Mouse (Mus musculus): ENCODE measurements around the gene Ubxn1. TPM values are rescaled to one million over a fixed set of nuclear protein-coding genes. Genes with fewer than 3 reads are reported as not detected.
A peak's percentile ranks its signal among the peaks of the same experiment; 100 is the strongest.
"Not testable (repeated sequence)": the region's sequence is repeated elsewhere in the genome, so short reads cannot be mapped to it uniquely, and the experiment has no call there.

Gene Ubxn1
- total RNA-seq, 2 experiments from 2014 or later, result 66.8 to 168 TPM

DNA sequence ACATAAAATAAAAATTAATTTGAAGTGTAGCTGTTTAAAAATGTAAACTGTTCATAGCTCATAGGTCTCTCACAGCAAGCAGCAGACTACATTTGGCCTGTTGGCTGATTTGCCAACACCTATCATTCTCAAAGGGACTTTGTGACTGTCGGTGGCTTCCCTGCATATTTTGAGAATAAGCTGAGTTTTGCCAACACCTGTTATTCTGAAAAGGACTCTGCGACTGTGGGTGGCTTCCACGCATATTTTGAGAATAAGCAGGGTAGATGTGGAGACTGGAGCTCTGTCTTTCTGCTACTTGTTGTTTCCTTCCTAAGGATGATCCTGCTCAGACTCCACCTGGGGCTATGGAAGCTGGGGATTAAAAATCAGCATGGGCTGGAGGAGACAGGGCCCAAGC, 18.2 kb upstream of the Ubxn1 start:
- ATAC-seq (ENCODE audit: poor library complexity, severe bottlenecking), result no peak

- ATAC-seq (ENCODE audit: poor library complexity, severe bottlenecking), result peak; percentile 52; the same call in 1 of the 2 replicates
These were observed 13.6 kb upstream of the Ubxn1 start for GRCm38 (mm10) chr19:8857689-8858088.

GRCm38 (mm10) chr19:8859018-8859417, 12.3 kb upstream of the Ubxn1 start:
- ATAC-seq (ENCODE audit: poor library complexity, severe bottlenecking), result no peak

GRCm38 (mm10) chr19:8864265-8864664, 7.0 kb upstream of the Ubxn1 start:
- ATAC-seq (ENCODE audit: poor library complexity, severe bottlenecking), result no peak

DNA sequence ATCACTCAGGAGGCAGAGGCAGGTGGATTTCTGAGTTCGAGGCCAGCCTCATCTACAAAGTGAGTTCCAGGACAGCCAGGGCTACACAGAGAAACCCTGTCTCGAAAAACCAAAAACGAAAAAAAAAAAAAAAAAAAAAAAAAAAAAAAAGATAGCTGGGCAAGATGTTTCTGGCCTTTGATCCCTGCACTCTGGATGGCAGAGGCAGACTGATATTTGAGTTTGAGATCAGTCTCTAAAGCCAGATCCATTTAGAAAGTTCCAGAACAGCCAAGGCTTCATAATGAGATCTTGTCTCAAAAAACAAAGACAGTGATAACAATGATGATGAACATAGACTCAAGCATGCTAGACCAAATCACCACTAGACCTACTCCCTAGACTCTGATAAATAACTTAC, 915 bp upstream of the Ubxn1 start:
- not testable (repeated sequence) for ATAC-seq (ENCODE audit: poor library complexity, severe bottlenecking)

DNA sequence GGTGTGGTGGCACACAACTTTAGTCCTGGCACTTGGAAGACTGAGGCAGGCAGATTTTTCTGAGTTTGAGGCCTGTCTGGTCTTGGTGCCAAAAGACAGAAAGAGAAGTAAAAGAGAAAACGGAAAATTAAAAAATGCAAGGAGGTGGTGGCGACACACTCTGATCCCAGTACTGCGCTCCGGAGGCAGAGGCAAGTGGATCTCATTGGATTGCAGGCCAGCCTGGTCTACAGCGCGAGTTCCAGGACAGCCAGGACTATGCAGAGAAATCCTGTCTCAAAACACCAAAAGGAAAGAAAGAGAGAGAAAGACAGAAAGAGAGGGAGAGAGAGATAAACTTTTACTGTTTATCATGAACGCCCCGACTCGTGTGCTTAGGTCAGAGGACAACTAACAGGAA, 458 bp upstream of the Ubxn1 start:
- no peak; the same call in 1 of the 2 replicates for ATAC-seq (ENCODE audit: poor library complexity, severe bottlenecking)

DNA sequence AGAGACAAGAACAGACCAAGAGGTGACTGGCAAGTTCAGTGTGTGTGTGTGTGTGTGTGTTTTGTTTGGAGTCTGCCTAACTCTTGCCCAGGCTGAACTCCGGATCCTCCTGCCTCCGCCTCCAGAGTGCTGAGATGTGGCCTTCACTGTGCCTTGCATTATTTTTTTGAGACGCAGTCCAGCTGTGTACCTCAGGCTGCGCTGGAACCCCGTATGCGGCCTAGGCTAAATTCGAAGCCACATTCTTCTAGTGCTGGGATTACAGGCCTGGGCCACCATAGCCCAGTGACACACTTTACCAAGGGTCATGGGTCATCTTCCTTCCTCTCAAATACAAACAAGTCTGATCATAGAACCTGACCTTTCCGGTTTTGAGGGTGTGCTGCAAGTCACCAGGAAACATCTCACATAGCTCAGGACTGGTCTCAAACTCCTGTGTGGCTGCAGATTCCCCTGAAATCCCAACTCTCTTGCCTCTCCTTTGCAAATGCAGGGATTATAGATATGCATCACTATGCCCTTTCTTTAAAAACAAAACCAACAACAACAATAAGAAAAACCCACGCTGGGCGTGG, 1.1 kb downstream of the Ubxn1 start:
- no peak for ATAC-seq (ENCODE audit: poor library complexity, severe bottlenecking)

DNA sequence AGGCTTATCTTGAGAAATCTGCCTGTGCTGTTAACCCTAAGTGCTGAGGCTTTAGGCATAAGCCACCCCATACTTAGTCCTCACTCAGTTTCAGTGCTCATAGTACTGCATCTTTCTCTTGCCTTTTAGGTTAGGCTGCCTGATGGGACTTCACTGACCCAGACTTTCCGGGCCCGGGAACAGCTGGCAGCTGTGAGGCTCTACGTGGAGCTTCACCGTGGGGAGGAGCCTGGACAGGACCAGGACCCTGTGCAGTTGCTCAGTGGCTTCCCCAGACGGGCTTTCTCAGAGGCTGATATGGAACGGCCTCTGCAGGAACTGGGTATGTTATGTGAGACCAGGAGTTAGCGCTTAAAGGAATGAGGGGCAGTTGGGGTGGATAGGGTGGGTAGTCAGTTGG, 3.7 kb downstream of the Ubxn1 start:
- ATAC-seq (ENCODE audit: poor library complexity, severe bottlenecking), result no peak

DNA sequence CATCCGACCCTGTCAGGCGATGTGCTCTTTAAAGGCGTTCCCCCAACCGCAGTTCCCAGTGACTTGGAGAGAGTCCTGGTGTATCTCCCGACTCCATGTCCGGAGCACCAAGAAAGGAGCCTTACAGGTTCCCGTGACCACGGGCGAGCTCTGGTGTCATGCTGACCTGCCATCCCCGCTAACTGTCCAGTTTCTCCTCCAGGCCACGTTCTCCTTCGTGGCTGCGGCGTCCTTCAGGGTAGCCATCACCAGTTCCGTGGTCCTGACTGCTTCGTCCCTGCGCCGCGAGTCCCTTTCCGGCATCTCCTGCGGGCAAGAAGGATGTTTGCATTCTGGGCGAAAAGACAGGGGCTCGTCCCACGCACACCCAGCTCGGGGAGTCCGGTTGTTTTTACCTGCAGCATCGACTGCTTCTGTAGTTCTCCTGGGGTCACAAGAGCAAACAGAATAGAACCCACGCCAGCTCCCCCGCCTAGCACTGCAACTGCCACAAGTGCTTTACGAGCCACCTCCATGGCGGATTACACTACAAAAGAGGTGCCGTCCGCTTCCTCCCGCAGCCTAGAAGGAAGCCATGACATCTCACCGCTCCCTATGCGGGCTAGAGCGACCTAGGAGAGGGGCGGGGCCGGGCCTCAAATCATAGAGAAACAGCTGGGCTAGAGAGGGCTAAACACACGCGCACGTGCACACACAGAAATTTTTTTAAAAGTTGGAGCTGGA, 9.2 kb downstream of the Ubxn1 start, which contains the start of gene Uqcc3:
Uqcc3 (minus strand) TSS at position 613 of the 723 bp plus-strand sequence.
- peak; percentile 99 for ATAC-seq (ENCODE audit: poor library complexity, severe bottlenecking)

DNA sequence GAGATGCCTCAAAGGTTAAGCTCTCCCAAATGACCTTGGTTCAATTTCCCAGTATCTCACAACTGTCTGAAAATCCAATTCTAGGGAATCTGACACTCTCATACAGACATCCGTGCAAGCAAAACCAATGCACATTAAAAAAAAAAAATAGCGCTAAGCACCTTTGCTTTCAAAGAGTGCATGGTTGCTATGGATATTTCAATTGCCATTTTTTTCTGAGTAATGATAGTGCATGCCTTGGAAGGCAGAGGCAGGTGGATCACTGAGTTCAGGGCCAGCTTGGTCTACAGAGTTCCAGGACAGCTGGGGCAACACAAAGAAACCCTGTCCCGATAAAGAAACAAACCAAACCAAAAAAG, 9.7 kb downstream of the Ubxn1 start:
- no peak for ATAC-seq (ENCODE audit: poor library complexity, severe bottlenecking)

DNA sequence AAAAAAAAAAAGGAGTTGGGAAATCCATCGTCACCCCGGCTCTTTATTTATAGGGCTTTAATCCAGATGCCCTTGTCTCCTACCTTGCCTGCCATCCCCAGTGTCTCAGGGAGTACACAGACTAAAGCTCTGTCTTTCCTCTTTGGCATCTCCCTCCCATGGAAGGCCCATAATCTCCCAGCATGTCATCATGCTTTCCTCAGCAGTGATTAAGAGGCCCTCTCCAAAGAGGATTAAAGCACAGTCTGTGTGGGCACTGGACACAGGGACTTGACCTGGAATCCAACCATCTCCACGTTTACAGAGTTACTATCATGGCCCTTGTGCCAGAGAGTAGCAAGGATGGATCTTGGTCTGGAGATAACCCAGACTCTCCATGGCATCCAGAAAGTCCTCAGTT, 12.3 kb downstream of the Ubxn1 start, which contains the start of the genes Lbhd1 and Gm49403:
Lbhd1 (plus strand) TSS at position 117 of the 400 bp plus-strand sequence.
Gm49403 (plus strand) TSS at position 315 of the 400 bp plus-strand sequence.
- no peak for ATAC-seq (ENCODE audit: poor library complexity, severe bottlenecking)

GRCm38 (mm10) chr19:8886916-8887584, 15.8 kb downstream of the Ubxn1 start:
- ATAC-seq (ENCODE audit: poor library complexity, severe bottlenecking), result no peak

- no peak for ATAC-seq (ENCODE audit: poor library complexity, severe bottlenecking)
These were observed 16.5 kb downstream of the Ubxn1 start for GRCm38 (mm10) chr19:8887585-8888463.

DNA sequence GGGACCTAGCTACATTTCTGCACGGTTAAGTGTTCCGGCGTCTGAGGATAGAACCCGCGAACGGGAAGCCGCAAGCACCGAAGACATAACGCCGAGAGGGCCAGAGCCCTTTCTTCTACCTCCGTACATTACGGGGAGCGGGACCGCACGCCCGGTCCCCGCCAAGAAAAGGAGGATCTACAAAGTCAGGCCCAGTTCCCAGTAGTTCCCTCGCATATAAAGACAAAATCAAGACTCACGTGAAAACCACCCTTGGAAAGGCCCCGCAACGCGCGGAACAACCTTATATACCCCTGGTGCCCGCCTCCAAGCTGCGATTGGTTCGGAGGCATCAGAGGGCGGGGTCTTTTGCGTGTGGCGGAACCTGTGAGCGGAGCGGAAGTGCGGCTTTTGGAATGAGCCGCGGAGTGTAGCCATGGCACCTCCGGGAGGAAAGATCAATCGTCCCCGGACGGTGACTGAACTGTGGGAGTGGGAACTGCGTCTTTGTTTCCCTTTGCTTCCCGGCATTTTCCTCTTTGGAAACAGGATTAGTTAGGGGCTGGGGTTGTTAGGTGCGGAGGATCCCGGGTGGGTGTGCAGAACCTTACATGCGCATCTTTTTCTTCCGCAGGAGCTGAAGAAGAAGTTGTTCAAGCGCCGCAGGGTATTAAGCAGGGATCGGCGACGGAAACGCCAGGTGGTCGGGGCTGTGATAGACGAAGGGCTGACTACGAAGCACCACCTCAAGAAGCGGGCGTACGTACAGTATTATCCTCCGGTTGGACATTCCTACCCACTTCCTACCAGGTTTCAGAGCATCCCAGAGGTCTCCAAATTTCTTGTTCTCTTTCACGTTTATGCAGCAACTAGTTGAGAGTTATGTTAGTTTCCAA, 17.5 kb downstream of the Ubxn1 start, which contains the start of the genes 1810009A15Rik and Gm49416:
1810009A15Rik (plus strand) TSS at position 343 of the 875 bp plus-strand sequence.
Gm49416 (plus strand) TSS at position 416 of the 875 bp plus-strand sequence.
- peak; percentile 95 for ATAC-seq (ENCODE audit: poor library complexity, severe bottlenecking)

GRCm38 (mm10) chr19:8892829-8893766, 21.8 kb downstream of the Ubxn1 start, which contains the start of gene Ints5:
Gene Ints5, plus strand, starts transcription at chr19:8893005.
- ATAC-seq (ENCODE audit: poor library complexity, severe bottlenecking), result peak; percentile 61

DNA sequence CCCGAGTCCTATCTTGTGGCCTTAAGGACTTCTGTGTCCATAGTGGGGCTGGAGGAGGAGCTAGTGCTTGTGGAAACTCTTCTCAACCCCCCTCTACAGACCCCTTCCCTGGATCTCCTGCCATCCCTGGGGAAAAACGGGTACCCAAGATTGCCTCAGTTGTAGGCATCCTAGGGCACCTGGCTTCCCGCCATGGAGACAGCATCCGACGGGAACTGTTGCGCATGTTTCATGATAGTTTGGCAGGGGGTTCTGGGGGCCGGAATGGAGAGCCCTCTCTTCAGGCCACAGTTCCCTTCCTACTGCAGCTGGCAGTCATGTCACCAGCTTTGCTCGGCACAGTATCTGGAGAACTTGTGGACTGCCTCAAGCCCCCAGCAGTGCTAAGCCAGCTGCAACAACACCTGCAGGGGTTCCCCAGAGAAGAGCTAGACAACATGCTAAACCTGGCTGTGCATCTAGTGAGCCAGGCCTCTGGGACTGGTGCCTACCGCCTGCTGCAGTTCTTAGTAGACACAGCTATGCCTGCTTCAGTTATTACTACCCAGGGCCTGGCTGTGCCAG, 24.2 kb downstream of the Ubxn1 start:
- no peak for ATAC-seq (ENCODE audit: poor library complexity, severe bottlenecking)

- not testable (repeated sequence) for ATAC-seq (ENCODE audit: poor library complexity, severe bottlenecking)
These were observed 24.9 kb downstream of the Ubxn1 start for GRCm38 (mm10) chr19:8896231-8896630.
